Mouse (Mus musculus) kidney, postnatal 36 days (tissue): ENCODE measurements around the gene Sytl2.

Experiments used
- DNase-seq, 2 experiments: peaks; one replicate each; pipeline ENCODE4 v3.0.0; 2021 to 2022; ENCODE audit warnings: mixed read lengths in 2 of 2

The Sytl2 gene

GRCm38 (mm10) chr7:90312151-90312883, 10.3 kb downstream of the Sytl2 start:
- peak in 1 of 2 experiments; percentile 44 for DNase-seq

DNA sequence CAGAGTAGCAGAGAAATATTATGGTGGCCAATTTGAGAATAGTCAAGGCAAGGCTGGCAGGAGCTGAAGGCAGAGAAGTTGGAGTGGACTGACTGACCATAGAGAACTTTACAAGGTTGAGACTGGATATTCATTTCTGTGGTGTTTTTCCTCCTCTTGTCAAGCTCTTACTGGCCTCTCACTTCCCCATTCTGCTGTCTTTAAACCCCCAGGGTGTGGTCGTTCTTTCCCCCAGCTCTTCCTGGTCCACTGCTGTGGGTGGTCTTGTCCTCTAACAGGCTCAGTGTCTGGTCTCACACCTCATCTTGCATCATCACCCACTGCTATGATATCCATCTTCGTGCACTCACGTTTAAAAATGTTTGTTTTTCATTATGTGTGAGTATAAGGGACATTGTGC, 11.4 kb downstream of the Sytl2 start:
- no peak for DNase-seq

DNA sequence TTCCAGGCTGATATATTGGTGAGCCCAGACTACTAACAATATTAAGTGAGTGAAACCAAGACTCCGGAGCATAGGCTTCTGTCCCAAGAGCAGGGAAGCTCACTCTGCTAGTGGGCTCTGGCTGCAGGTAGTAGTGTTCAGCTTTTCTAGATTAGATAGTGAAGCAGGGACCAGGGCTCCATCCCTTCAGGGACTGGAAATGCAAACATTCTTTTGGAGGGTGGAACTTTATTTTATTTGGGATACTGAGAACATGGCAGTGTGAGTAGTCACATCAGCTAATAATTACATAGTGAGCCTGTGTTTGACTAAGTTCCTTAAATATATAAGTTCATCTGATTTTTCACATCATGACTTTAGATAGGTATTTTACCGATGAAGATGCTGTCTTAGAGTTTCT, 14.8 kb downstream of the Sytl2 start:
- no peak for DNase-seq

- no peak for DNase-seq
Measured at GRCm38 (mm10) chr7:90319446-90319845, 17.4 kb downstream of the Sytl2 start.

- no peak for DNase-seq
Measured at GRCm38 (mm10) chr7:90320124-90320523, 18.1 kb downstream of the Sytl2 start.

DNA sequence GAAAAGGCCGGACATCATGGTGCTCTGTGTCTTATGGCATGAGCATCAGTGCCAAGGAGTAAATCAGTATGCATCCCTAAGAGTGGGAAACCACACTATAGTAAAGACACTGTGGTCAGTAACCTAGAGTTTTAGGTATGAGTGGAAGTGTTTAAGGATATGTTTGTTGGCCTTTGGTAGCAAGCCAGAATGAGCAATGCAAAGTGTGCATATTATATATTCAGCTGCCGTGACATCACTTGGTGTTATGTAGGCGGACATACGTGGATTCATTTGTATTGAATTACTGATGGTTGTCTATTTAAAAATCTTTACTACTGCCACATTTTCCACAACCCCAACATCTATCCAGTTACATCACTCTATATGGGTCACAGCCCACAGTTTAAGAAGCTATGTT, 23.1 kb downstream of the Sytl2 start:
- no peak for DNase-seq

- no peak for DNase-seq
Measured at GRCm38 (mm10) chr7:90330200-90330599, 28.1 kb downstream of the Sytl2 start.

- peak; percentile 7 to 19 for DNase-seq
Measured at GRCm38 (mm10) chr7:90332483-90333065, 30.5 kb downstream of the Sytl2 start.

DNA sequence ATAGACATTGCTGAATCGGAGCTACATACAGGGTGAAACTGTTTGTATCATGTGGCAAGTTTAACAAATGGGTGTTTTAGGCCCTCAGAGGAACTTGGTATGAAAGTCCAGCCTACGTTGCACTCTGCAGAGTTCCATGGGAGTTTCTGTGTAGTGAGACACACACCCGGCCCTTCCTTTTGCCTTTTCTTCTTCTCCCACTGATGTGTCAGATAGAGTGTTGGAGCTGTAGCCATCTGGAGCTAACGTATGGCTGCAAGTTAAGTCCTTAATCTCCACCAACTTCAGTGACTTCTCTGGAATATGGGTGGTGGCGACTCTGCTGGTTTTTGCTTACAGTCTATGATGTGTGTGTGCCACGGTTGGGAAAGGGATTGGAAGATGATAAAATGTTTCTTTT, 32.3 kb downstream of the Sytl2 start:
- DNase-seq: no peak

DNA sequence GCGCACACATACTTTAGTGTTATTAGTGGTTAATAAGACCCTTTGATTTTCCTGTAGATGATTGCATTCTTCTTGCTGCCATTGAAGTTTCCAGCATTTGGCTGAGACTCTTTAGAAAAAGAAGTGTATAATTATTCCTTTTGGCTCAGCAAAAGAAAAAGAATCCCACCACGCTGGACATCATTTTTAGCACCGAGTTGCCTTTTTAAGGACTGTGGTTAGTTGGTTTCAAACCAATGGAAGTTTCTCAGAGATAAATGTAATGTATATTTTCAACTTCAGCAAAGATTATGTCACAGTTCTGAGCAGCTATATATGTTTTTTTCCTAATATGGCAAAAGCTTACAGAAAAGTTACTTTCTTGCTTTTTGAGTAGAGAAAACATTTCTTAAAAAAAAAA, 32.8 kb downstream of the Sytl2 start:
- no peak for DNase-seq

DNA sequence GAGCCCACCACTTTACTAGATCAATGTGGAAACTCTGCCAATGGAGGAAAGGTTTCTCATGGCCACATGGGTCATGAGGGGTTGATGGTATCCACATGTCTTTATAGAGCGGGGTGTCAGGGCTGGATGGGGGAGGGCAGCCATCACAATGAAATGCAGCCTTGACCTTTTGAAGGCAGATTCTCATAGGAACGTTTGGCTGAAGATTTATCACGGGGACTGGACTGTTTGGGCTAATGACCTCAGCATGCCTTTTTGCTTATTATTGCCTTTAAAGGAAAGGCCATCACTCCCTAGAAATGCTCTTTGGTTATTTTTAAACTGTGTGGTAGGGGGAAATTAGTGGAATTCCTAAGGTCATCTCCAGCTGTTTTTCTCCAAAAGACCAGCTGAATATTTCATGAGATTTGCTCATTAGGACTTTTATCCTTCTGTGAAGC, 33.7 kb downstream of the Sytl2 start:
- peak; percentile 21 to 40 for DNase-seq

- DNase-seq: peak; percentile 10 to 29
Measured at GRCm38 (mm10) chr7:90341212-90341957, 39.3 kb downstream of the Sytl2 start.

- DNase-seq: no peak
Measured at GRCm38 (mm10) chr7:90344903-90345302, 42.9 kb downstream of the Sytl2 start.

DNA sequence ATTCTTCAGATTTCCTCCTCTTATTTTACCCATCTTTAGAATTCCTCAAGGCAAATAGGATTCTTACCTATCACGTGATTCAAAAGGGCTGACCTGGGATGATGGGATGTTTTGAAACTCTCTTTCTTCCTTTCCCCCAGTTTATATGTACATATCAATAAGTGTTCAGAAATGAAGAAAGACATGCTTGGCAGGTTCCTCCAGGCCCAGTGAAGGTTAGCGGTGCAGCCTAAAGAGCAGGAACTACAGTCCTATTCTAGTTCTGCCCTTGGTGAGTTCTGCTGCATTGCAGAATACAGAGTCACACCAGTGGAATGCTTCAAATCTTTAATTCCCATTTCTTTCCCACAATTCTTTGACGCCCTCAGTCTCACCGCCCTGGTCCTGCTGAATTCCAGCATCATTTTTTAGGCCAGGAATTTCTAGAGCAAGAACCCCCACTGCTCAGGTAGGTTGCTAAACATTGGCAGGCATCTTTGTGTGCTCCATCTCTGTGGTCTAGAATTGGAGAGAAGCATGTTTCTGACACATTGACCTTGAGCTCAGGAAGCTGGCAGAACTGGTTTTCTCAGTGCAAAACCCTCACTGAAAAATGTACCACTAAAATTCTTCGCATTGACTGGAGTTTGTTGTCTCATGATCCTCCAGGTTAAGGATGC, 45.9 kb downstream of the Sytl2 start:
- DNase-seq: peak; percentile 8 to 16

DNA sequence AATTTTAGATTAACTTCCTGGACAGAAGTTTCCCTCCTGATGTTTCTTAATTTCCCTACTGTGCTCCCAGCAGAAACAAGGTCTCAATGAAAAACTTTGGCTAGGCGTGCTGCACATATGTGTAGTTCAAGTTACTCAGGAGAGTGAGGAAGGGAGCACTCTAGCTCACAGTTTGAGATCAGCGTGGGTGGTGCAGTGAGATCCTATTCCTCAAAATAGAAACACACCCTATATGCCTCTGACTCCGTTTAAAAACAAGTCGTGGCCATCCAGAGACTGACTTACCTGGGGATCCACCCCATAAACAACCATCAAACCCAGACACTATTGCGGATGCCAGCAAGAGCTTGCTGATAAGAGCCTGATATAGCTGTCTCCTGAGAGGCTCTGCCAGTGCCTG, 47.0 kb downstream of the Sytl2 start:
- DNase-seq: no peak

GRCm38 (mm10) chr7:90352183-90352582, 50.1 kb downstream of the Sytl2 start:
- DNase-seq: no peak

GRCm38 (mm10) chr7:90353488-90354228, 51.6 kb downstream of the Sytl2 start:
- DNase-seq: no peak

- DNase-seq: no peak
Measured at GRCm38 (mm10) chr7:90354229-90354604, 52.2 kb downstream of the Sytl2 start.

DNA sequence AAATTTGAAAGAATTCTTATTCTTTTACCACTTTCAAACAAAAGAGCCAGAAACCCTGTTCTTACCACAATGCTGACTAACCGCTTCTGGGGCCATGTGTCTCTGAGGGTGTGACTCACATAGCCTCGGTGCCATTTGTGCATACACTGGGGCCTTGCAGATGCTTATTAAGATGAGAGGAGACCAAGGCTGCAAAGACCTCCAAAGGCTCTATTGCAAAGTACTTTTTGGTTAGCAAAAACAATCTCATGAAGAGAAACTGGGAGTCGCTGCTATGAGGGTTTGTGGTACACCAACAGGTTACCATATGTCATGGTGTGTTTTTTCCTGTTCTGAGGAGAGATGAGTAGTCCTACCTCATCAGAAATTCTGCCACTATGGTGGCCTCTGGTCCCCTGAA, 53.4 kb downstream of the Sytl2 start:
- DNase-seq: no peak

GRCm38 (mm10) chr7:90355995-90356394, 53.9 kb downstream of the Sytl2 start:
- DNase-seq: no peak

DNA sequence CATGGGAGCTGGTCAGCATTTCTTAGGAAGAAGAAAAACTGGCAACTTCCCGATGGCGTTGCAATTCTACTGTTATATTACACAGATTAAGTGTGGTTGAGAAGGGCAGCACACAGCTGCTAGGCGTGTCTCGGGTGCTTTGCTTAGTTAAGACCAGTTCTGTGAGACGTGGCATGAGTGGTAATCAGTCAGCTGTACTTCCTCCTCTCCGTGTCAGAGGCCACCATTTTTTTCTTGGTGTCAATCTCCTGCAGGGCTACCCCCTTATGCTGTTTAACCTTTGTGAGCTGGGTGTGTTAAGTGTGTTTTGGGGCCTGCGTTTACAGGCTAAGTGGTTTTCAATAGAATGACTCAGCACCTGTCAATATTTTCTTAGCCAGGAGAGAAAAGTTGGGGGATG, 60.7 kb downstream of the Sytl2 start:
- no peak for DNase-seq

DNA sequence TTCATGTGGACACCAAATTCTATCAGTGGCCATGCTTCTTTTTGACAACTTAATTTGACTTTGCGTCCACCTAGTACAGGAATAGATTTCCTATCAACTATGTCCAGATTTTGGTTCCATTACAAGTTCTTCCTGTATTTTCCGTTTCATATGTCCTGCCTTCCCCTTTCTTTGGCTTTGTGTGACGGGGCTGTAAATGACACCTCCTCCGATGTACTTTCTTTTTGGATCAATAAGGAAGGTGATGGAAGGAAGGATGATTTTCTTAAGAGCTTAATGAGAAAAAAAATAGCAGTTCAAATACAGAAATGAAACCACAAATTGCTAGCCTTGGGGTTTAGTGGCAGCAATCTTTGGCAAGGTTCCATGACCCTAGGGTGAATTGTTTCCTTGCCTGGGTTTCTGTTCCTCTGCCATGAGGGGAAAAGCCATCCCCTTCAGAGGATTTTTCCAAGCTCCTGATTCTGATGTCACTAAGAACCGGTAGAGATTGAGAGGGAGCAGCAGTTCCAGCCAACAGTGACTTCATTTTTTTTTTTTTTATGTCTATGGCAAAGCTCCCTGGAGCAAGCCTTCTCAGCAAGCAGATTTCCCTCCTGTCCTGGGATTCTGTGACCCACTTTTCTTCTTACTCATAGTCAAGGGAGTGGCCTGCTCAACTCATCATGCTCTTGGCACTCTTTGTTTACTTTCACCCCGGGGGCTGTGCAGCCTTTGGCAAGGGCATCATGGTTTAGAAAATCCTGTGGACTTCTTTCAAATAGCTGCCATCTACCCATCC, 68.2 kb downstream of the Sytl2 start:
- DNase-seq: peak; percentile 38 to 43
